Mouse (Mus musculus): ENCODE results near the gene Tmem206. TPM values are rescaled to one million over a fixed set of nuclear protein-coding genes. Genes with fewer than 3 reads are reported as not detected.

Tmem206 gene
- total RNA-seq, 2 experiments from 2014 or later, result 9.3 to 9.4 TPM

GRCm38 (mm10) chr1:191311296-191311898 is 14.3 kb upstream of the Tmem206 start:
- intact Hi-C loops (cut with DNase I), result loop anchor here (5.0 kb wide), 1 partner anchor 41 kb away; no protein-coding TSS in a partner anchor
- DNase-seq (ENCODE audit: extremely low spot score in 1 of 2, low spot score in 2 of 2), result no peak
- TF ChIP-seq CTCF (IDR thresholded peaks at IDR 0.05), result no peak
- Histone ChIP-seq H3K27ac (no peak overlapping the region), H3K4me3 (no peak overlapping the region)

- TF ChIP-seq CTCF (IDR thresholded peaks at IDR 0.05), result peak; percentile 86
- H3K4me3 ChIP-seq, result peak overlapping the region; percentile 55
- intact Hi-C loops (cut with DNase I), result loop anchor here (2.0 to 5.0 kb wide), 2 partner anchors 40 to 250 kb away; no protein-coding TSS in a partner anchor
- peak; percentile 72 to 83 for DNase-seq (ENCODE audit: extremely low spot score in 1 of 2, low spot score in 2 of 2)
- H3K27ac ChIP-seq, result peak overlapping the region; percentile 58
Observed at GRCm38 (mm10) chr1:191312513-191312941, 13.2 kb upstream of the Tmem206 start.

- no peak for TF ChIP-seq CTCF (IDR thresholded peaks at IDR 0.05)
- peak overlapping the region; percentile 55 for H3K4me3 ChIP-seq
- no peak for DNase-seq (ENCODE audit: extremely low spot score in 1 of 2, low spot score in 2 of 2)
- H3K27ac ChIP-seq, result no peak overlapping the region
- intact Hi-C loops (cut with DNase I), result loop anchor here (2.0 to 5.0 kb wide), 2 partner anchors 39 to 250 kb away; no protein-coding TSS in a partner anchor
Observed at GRCm38 (mm10) chr1:191313158-191313557, 12.6 kb upstream of the Tmem206 start.

GRCm38 (mm10) chr1:191313926-191314325 is 11.8 kb upstream of the Tmem206 start:
- intact Hi-C loops (cut with DNase I), result loop anchor here (2.0 to 5.0 kb wide), 2 partner anchors 38 to 249 kb away; no protein-coding TSS in a partner anchor
- H3K4me3 ChIP-seq, result no peak overlapping the region
- no peak overlapping the region for H3K27ac ChIP-seq
- no peak for TF ChIP-seq CTCF (IDR thresholded peaks at IDR 0.05)
- DNase-seq (ENCODE audit: extremely low spot score in 1 of 2, low spot score in 2 of 2), result no peak

- intact Hi-C loops (cut with DNase I), result loop anchor here (2.0 to 5.0 kb wide), 2 partner anchors 75 to 500 kb away; no protein-coding TSS in a partner anchor
- H3K27ac ChIP-seq, result no peak overlapping the region; the same call in 1 of the 2 replicates
- H3K4me3 ChIP-seq, result peak overlapping the region; percentile 65
- TF ChIP-seq CTCF (IDR thresholded peaks at IDR 0.05), result peak; percentile 32
- no peak for DNase-seq (ENCODE audit: extremely low spot score in 1 of 2, low spot score in 2 of 2)
Observed at GRCm38 (mm10) chr1:191316818-191317217, 8.9 kb upstream of the Tmem206 start.

- TF ChIP-seq CTCF (IDR thresholded peaks at IDR 0.05), result peak; percentile 44
- DNase-seq (ENCODE audit: extremely low spot score in 1 of 2, low spot score in 2 of 2), result peak; percentile 69 to 72
- Histone ChIP-seq H3K4me3 (peak within 1 kb of the TSS; percentile 65), H3K27ac (peak within 1 kb of the TSS; percentile 87)
- intact Hi-C loops (cut with DNase I), result loop anchor here (2.0 to 5.0 kb wide), 2 partner anchors 75 to 499 kb away; no protein-coding TSS in a partner anchor
Observed at GRCm38 (mm10) chr1:191317591-191318196, 8.0 kb upstream of the Tmem206 start, which contains the start of gene Nenf. TSS of gene Nenf (minus strand) at chr1:191318194.

- no peak for TF ChIP-seq CTCF (IDR thresholded peaks at IDR 0.05)
- Histone ChIP-seq H3K4me3 (no peak overlapping the region), H3K27ac (no peak overlapping the region)
- no peak for DNase-seq (ENCODE audit: extremely low spot score in 1 of 2, low spot score in 2 of 2)
- intact Hi-C loops (cut with DNase I), result loop anchor here (5.0 kb wide), 1 partner anchor 74 kb away; no protein-coding TSS in a partner anchor
Observed at GRCm38 (mm10) chr1:191318686-191319085, 7.0 kb upstream of the Tmem206 start.

GRCm38 (mm10) chr1:191323381-191323780 is 2.3 kb upstream of the Tmem206 start:
- no peak for TF ChIP-seq CTCF (IDR thresholded peaks at IDR 0.05)
- no peak for DNase-seq (ENCODE audit: extremely low spot score in 1 of 2, low spot score in 2 of 2)
- intact Hi-C loops (cut with DNase I), result no loop called here
- H3K27ac ChIP-seq, result no peak overlapping the region
- no peak overlapping the region for H3K4me3 ChIP-seq

- intact Hi-C loops (cut with DNase I), result no loop called here
- Histone ChIP-seq H3K27ac (peak overlapping the region; percentile 77), H3K4me3 (peak overlapping the region; percentile 100)
- TF ChIP-seq CTCF (IDR thresholded peaks at IDR 0.05), result no peak
- DNase-seq (ENCODE audit: extremely low spot score in 1 of 2, low spot score in 2 of 2), result no peak
Observed at GRCm38 (mm10) chr1:191324733-191325590, 750 bp upstream of the Tmem206 start.

GRCm38 (mm10) chr1:191326233-191326882 is 646 bp downstream of the Tmem206 start:
- no peak for TF ChIP-seq CTCF (IDR thresholded peaks at IDR 0.05)
- Histone ChIP-seq H3K4me3 (peak overlapping the region; percentile 100), H3K27ac (peak overlapping the region; percentile 79)
- intact Hi-C loops (cut with DNase I), result no loop called here
- DNase-seq (ENCODE audit: extremely low spot score in 1 of 2, low spot score in 2 of 2), result peak in 1 of 2 experiments; percentile 40

- no peak for DNase-seq (ENCODE audit: extremely low spot score in 1 of 2, low spot score in 2 of 2)
- intact Hi-C loops (cut with DNase I), result no loop called here
- Histone ChIP-seq H3K4me3 (peak overlapping the region; percentile 100; the same call in 1 of the 2 replicates), H3K27ac (no peak overlapping the region)
- no peak for TF ChIP-seq CTCF (IDR thresholded peaks at IDR 0.05)
Observed at GRCm38 (mm10) chr1:191327258-191327657, 1.5 kb downstream of the Tmem206 start.

All from left cerebral cortex, adult 2 months (tissue).